Mouse (Mus musculus): ENCODE results near the gene Alkbh1. TPM values are rescaled to one million over a fixed set of nuclear protein-coding genes. Genes with fewer than 3 reads are reported as not detected.
A peak's percentile ranks its signal among the peaks of the same experiment; 100 is the strongest.

The Alkbh1 gene
- total RNA-seq, 2 experiments from 2014 or later, result 21.5 to 24.2 TPM

DNA sequence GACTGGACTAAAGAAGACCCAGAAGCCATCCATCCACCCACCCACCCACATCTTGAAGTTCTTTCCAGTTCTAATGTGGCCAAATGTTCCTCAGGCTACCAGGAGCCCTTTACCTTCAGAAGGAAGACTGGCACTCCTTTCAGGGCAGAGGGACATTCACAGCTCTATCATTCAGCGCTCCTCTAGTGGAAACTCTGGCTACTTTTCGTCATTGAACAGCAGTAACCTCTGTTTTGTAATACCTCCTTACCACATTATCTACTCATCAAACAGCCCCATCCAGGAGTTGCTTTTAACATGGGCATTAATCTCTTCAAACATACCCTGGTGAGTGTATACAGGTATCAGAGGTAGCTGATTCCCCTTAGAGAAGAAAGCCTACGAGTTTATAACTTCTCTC is 58.8 kb downstream of the Alkbh1 start:
- DNase-seq, result no peak

DNA sequence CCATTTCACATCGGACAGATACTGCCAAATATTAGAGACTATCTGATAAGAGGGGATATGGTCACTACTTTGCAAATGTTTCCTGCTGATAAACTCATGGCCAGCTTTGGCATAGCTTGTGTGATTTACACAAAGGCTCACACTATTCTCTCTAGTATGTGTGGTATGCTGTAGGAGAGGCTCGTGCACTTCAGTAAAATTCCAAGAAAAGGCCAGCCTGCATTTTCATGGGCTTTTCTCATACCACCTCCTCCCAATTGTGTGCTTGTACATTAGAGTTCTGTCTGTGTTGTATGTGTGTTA is 62.5 kb downstream of the Alkbh1 start:
- no peak for DNase-seq

DNA sequence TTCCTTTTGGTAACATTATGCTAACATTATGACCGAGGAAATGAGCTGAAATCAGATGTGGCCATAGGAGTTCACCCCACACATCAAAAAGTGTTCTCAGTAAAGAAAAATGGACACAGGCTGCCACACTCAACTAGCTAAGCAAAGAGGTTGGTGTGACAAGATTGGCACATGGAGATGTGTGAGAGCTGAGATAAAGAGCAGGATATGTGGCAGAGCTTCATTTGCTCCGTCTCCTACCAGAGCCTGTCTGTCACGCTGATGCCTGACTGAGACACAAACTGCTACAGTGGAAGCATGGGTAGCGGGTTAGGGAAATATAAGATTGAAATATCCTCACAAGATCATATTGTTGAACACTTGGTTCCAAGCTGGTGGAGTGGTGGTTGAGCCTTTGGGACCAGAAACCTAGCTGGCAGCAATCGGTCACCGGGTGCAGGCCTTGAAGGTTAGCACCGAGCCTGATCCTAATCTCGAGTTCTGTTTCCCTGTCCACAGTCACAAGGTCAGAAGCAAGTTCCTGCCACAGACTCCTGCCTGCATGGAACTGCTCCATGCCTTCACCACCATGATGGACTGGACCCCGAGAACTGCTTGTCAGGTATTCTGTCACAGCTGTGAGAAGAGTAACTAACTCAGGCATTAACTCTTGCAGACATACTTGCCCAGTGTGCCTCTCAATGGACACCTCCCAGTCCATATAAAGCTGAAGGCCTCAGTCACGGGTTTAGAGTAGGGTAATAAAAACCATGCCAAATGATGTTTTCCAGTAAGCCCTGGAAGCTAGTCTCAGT is 63.0 kb downstream of the Alkbh1 start:
- DNase-seq, result peak; percentile 32 to 42

DNA sequence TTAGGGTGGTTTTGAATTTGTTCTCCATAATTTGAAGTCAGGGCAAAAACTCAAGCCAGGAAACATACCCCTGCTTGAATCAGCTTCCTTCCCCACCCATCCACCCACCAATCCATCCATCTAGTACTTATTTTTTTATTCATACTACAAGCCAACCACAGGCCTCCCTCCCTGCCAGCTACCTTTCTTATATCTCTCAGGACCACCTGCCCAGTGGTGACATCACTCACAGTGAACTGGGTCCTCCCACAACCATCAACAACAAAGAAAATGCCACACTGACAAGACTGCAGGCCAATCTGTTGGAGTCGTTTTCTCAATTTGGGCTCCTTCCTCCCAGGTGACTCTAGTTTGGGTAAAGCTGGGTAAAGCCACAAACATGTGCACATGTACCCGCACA is 64.3 kb downstream of the Alkbh1 start:
- no peak for DNase-seq

Small RNA genes within 50 kb of the gene (microRNA-seq; reads per million reads assigned to microRNA genes)
- 183 reads per million, percentile 57 among the genes with 10 or more reads in this experiment for gene Mir3068

Other genes starting within 250 kb of the Alkbh1 start
- gene Samd15, start 244.3 kb downstream of the Alkbh1 start, total RNA-seq (2021), result 1 to 10 TPM; 1.6 to 2.0 TPM
- gene Tmed8, start 243.6 kb downstream of the Alkbh1 start, total RNA-seq (2021), result 10 to 100 TPM; 28.6 to 35.0 TPM
- under 1 TPM; 0.33 to 0.66 TPM for gene Noxred1, start 205.3 kb downstream of the Alkbh1 start, total RNA-seq (2021)
- 10 to 100 TPM; 34.4 to 37.4 TPM for gene Vipas39, start 177.8 kb downstream of the Alkbh1 start, total RNA-seq (2021)
- gene Ahsa1, start 177.5 kb downstream of the Alkbh1 start, total RNA-seq (2021), result 100 to 1,000 TPM; 154 to 214 TPM
- under 1 TPM; 0.13 to 0.17 TPM for gene Ism2, start 144.3 kb downstream of the Alkbh1 start, total RNA-seq (2021)
- 100 to 1,000 TPM; 190 to 286 TPM for gene Sptlc2, start 55.7 kb downstream of the Alkbh1 start, total RNA-seq (2021)
- gene Slirp, start 121 bp downstream of the Alkbh1 start, total RNA-seq (2021), result 100 to 1,000 TPM; 155 to 160 TPM
- gene Snw1, start 28.3 kb upstream of the Alkbh1 start, total RNA-seq (2021), result 10 to 100 TPM; 70.1 to 77.9 TPM
- not detected for gene Gm5788, start 50.7 kb upstream of the Alkbh1 start, total RNA-seq (2021)
- not detected for gene Gm8300, start 70.3 kb upstream of the Alkbh1 start, total RNA-seq (2021)
- gene Oog1, start 158.7 kb upstream of the Alkbh1 start, total RNA-seq (2021), result not detected
- not detected for gene Gm4027, start 174.9 kb upstream of the Alkbh1 start, total RNA-seq (2021)
- not detected for gene Gm16381, start 200.6 kb upstream of the Alkbh1 start, total RNA-seq (2021)